Mouse (Mus musculus) hindbrain, embryonic 16.5 days (tissue): Measurements from ENCODE around the gene Sirpa. TPM values are rescaled to one million over a fixed set of nuclear protein-coding genes. Genes with fewer than 3 reads are reported as not detected.
A peak's percentile ranks its signal among the peaks of the same experiment; 100 is the strongest.

Experiments used
- ATAC-seq: fragments of 200-750 bp; cut with Nextera tagmentation; 2 replicates; pipeline ENCODE4 v1.8.0; 2017; ENCODE audit warnings: moderate TSS enrichment, moderate library complexity
- H3K27ac ChIP-seq: fragments of 300-500 bp; sonication (generic); 2 replicates; pipeline ENCODE4 v1.5.1; 2014; ENCODE audit warnings: low read depth, mild to moderate bottlenecking, control low read depth, low read length, moderate library complexity
- H3K27me3 ChIP-seq: fragments of 300-500 bp; sonication (generic); replicated peaks from 2 replicates; pipeline ENCODE4 v1.6.1; 2014; ENCODE audit warnings: low read length; ENCODE audit not compliant: control insufficient read depth, insufficient read depth
- H3K36me3 ChIP-seq: fragments of 300-500 bp; sonication (generic); 2 replicates; pipeline ENCODE4 v1.6.1; 2014; ENCODE audit warnings: mild to moderate bottlenecking, low read length, moderate library complexity, mixed read lengths; ENCODE audit not compliant: control insufficient read depth, insufficient read depth
- H3K4me1 ChIP-seq: fragments of 300-500 bp; sonication (generic); 2 replicates; pipeline ENCODE4 v1.6.1; 2014; ENCODE audit warnings: low read depth, low read length; ENCODE audit not compliant: control insufficient read depth, insufficient read depth
- H3K4me2 ChIP-seq: fragments of 300-500 bp; sonication (generic); 2 replicates; pipeline ENCODE4 v1.6.1; 2014; ENCODE audit warnings: mild to moderate bottlenecking, low read length, control low read depth, moderate library complexity
- H3K4me3 ChIP-seq: fragments of 300-500 bp; sonication (generic); 2 replicates; pipeline ENCODE4 v1.5.1; 2014; ENCODE audit warnings: mild to moderate bottlenecking, low read length, control low read depth, moderate library complexity
- H3K9ac ChIP-seq: fragments of 300-500 bp; sonication (generic); 2 replicates; pipeline ENCODE4 v1.6.1; 2014; ENCODE audit warnings: low read depth, mild to moderate bottlenecking, control low read depth, low read length, moderate library complexity
- H3K9me3 ChIP-seq: fragments of 300-500 bp; sonication (generic); 2 replicates; pipeline ENCODE4 v1.6.1; 2014; ENCODE audit warnings: mild to moderate bottlenecking, low read length, moderate library complexity; ENCODE audit not compliant: control insufficient read depth
- WGBS: fragments of 180-500 bp; shearing (Covaris S2); extraction: QIAGEN DNeasy Blood & Tissue Kit; methylation state at CpG from one replicate; pipeline ENCODE4 v1.1.7; 2014; 5-methylcytosine and 5-hydroxymethylcytosine counted together
- polyA plus RNA-seq: library from polyadenylated mRNA; unstranded; fragments of >200 nt; fragmentation: Nextera tagmentation; extraction: Ambion mirVana; gene quantifications from 2 replicates; pipeline ENCODE4 v1.2.1, GENCODE M21; 2015

The Sirpa gene
- polyA plus RNA-seq, 1 experiment from 2014 or later = 31.9 TPM

DNA sequence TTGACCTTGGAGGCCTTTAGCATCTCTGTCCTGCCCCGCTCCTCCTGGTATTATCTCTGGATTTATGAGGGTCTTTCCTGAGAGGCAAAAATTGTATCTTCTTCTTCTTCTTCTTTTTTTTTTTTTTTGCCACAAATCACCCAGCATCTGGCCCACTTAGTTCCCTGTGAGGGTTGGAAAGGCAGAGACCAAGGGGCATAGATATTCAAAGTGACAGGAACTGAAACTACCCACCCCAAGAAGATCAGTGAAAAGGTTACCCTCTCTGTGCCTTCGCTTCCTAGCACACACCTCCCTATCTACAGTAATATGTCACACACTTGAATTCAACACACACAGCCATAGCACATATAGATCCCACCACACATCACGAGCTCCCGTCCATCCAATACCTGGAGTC, 17.5 kb upstream of the Sirpa start:
- Histone ChIP-seq H3K4me3 (no peak overlapping the region), H3K27me3 (no peaks in the 10 kb centered on the region), H3K9ac (peak overlapping the region; percentile 52; the same call in 1 of the 2 replicates), H3K9me3 (no peaks in the 10 kb centered on the region), H3K4me2 (peak overlapping the region; percentile 57), H3K4me1 (peaks cover 22% of the 10 kb centered on the region), H3K36me3 (no peaks in the 10 kb centered on the region), H3K27ac (peak overlapping the region; percentile 74; the same call in 1 of the 2 replicates)
- ATAC-seq = no peak
- WGBS = 97% methylated on average over 4 of the region's 4 CpGs

DNA sequence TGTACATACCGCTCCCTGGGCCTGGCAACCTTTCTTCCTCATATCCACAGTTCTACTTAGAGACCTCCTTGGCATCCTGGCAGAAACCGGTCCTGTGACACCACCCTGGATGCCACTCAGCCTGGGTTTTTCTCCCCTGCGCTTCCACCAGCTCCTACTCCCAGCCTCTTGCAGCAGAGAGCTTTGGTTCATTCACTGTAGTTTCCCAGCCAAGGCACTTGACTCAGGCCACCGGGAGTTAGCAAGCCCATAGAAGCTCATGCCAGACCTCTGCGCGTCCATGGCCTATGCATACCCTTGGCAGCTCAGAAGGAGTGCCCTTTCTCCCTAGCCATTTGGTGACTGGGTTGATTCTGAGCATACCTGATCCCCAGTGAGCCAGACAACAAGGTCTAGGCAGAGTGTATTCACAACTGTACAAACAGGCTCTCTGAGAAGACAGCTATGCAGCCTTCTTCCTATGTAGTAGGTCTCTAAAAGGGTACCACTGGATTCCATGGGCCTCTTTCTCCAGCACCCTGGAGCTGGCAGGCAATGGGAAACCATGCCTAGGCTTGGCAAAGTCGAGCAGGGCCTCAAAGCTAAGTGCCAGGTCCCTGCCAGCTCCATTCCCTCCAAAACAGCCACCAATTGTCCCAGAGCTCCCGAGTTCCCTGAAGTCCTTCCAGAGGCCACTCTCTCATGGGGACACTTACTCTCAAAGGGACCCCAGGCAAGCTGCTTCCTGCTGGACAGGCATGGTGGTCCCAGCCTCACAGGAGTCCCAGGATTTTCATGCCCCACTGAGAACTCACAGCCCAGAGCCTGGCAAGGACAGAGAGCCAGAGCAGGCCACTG, 15.8 kb upstream of the Sirpa start:
- peak; percentile 69 for ATAC-seq
- 74% methylated on average over 8 of the region's 8 CpGs for WGBS
- Histone ChIP-seq H3K36me3 (no peaks in the 10 kb centered on the region), H3K9ac (no peak overlapping the region), H3K4me2 (no peak overlapping the region), H3K4me3 (no peak overlapping the region), H3K27me3 (no peaks in the 10 kb centered on the region), H3K9me3 (no peaks in the 10 kb centered on the region), H3K4me1 (peaks cover 22% of the 10 kb centered on the region), H3K27ac (peak overlapping the region; percentile 24; the same call in 1 of the 2 replicates)

DNA sequence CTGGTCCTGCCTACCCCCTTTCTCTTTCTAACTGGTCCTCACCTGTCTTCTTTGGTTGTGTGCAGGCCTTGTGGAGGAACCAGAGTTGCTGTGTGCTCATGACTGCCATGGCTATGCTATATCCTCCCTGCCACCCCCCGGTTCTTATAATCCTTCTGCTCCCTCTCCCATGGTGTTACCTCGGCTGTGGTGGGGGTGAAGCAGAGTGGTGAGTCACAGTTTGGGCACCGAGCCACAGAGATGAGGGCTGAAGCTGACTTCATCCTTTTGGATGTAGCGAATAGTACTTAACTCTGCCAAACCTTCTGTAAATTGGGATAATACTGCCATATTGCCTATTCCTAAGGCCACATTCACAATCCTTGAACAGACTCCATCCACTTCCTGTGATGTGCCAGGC, 12.0 kb upstream of the Sirpa start:
- 89% methylated on average over 4 of the region's 4 CpGs for WGBS

DNA sequence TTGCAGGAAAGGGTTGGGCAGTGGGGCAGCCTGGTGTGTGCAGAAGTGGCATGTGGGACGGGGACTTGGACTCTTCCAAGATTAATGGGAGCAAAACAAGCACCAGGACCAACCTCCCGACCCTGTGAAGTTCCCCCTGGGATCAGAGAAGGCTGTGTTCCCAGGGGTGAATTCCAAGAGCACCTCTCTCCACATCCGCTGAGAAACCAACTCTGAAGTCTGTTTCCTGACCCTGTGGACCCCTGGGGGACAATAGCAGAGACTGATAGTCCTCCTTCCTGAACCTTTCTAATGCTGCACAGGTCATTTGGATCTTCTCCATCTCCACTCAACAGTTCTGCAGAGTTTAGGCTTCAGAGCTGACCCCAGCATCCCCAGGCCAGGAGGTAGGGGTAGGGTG, 10.8 kb upstream of the Sirpa start:
- Histone ChIP-seq H3K4me2 (no peak overlapping the region), H3K9me3 (no peaks in the 10 kb centered on the region), H3K4me3 (no peak overlapping the region), H3K27me3 (no peaks in the 10 kb centered on the region), H3K27ac (no peak overlapping the region), H3K36me3 (no peaks in the 10 kb centered on the region), H3K9ac (no peak overlapping the region), H3K4me1 (no peaks in the 10 kb centered on the region)
- WGBS = 52% methylated on average over 3 of the region's 3 CpGs
- ATAC-seq = no peak

More for the DNA sequence above, 12.0 kb upstream of the Sirpa start:
- Histone ChIP-seq H3K27ac (no peak overlapping the region), H3K4me3 (no peak overlapping the region), H3K27me3 (no peaks in the 10 kb centered on the region), H3K36me3 (no peaks in the 10 kb centered on the region), H3K4me2 (no peak overlapping the region), H3K9me3 (no peaks in the 10 kb centered on the region), H3K9ac (no peak overlapping the region), H3K4me1 (no peaks in the 10 kb centered on the region)
- ATAC-seq = no peak

DNA sequence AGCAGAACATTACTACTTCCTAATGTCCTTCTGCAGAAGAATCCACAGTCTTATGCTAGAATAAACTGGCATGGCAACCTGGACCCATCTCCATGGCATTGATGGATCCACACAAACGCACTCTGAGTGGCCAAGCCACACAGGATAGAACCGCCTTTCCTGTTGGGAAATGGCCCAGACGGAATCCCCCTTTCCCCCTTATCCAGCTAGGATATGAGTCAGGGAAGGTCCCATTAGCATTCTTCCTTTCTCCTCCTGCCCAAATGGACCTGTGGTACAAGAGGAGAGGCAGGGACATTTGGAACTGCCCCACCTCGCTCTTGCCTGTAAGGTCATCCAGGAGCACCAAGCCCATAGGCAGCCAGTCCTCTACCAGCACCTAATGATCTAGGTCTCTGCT, 10.4 kb upstream of the Sirpa start:
- no peak overlapping the region for H3K9ac ChIP-seq
- H3K36me3 ChIP-seq = no peaks in the 10 kb centered on the region
- H3K27me3 ChIP-seq = no peaks in the 10 kb centered on the region
- WGBS = 85% methylated on average over 4 of the region's 4 CpGs
- H3K4me1 ChIP-seq = no peaks in the 10 kb centered on the region
- H3K4me3 ChIP-seq = no peak overlapping the region
- H3K27ac ChIP-seq = no peak overlapping the region
- no peak for ATAC-seq
- no peak overlapping the region for H3K4me2 ChIP-seq
- H3K9me3 ChIP-seq = no peaks in the 10 kb centered on the region

- 18% methylated on average over 1 of the region's 1 CpGs for WGBS
- no peaks in the 10 kb centered on the region for H3K36me3 ChIP-seq
- no peak for ATAC-seq
- no peak overlapping the region for H3K9ac ChIP-seq
- H3K4me2 ChIP-seq = no peak overlapping the region
- H3K4me1 ChIP-seq = peaks cover 3% of the 10 kb centered on the region
- no peak overlapping the region for H3K27ac ChIP-seq
- no peaks in the 10 kb centered on the region for H3K27me3 ChIP-seq
- H3K9me3 ChIP-seq = no peaks in the 10 kb centered on the region
- no peak overlapping the region for H3K4me3 ChIP-seq
These were observed 7.7 kb upstream of the Sirpa start for GRCm38 (mm10) chr2:129584905-129585304.

GRCm38 (mm10) chr2:129585904-129586514, 6.6 kb upstream of the Sirpa start:
- no peaks in the 10 kb centered on the region for H3K36me3 ChIP-seq
- 75% methylated on average over 11 of the region's 11 CpGs for WGBS
- H3K9me3 ChIP-seq = no peaks in the 10 kb centered on the region
- H3K9ac ChIP-seq = no peak overlapping the region
- no peaks in the 10 kb centered on the region for H3K27me3 ChIP-seq
- no peak overlapping the region for H3K4me2 ChIP-seq
- no peak overlapping the region for H3K27ac ChIP-seq
- no peak overlapping the region for H3K4me3 ChIP-seq
- no peak for ATAC-seq
- peaks cover 3% of the 10 kb centered on the region for H3K4me1 ChIP-seq

DNA sequence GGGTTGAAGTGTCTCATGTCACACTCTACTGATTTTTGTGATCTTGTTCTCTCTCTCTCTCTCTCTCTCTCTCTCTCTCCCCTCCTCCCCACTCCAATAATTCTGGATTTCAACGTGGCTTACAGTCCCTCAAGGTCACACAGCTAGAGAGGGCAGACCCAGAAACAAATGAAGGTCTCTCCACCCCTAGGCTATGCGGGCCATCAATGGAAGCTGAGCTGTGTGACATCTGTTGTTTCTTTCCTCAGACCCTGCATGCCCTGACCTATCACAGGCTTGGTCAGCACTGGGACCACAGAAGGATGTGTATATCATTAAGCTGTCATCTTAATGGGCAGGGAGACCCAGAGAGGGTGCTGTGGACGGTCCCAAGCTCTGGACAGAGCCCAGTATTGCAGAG, 5.4 kb upstream of the Sirpa start:
- Histone ChIP-seq H3K27me3 (no peaks in the 10 kb centered on the region), H3K27ac (no peak overlapping the region), H3K36me3 (no peaks in the 10 kb centered on the region), H3K4me1 (peaks cover 8% of the 10 kb centered on the region), H3K4me3 (no peak overlapping the region), H3K4me2 (no peak overlapping the region), H3K9ac (no peak overlapping the region), H3K9me3 (no peaks in the 10 kb centered on the region)
- ATAC-seq = no peak
- WGBS = 47% methylated on average over 3 of the region's 3 CpGs

DNA sequence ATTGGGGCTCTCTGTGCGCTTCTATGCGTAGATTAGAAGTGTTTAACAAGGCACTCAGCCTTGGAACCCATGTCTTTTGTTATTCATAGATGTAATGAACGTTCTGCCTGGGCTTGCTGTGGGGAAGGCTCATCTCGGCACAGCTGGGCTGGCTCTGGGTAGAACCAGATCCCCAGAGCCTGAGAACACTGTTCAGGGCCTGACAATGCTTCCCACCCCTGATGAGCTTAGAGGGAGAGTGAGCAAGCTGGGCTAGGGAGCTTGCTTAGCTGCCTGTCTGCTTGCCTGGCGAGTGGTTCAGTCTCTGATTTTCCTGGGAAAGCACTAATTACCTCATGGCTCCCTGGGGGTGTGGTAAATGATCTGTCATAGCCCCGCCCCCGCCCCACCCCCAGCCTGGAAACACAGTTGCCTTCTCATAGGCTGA, 4.8 kb upstream of the Sirpa start:
- Histone ChIP-seq H3K9me3 (no peaks in the 10 kb centered on the region), H3K4me1 (peaks cover 12% of the 10 kb centered on the region), H3K4me3 (no peak overlapping the region), H3K36me3 (no peaks in the 10 kb centered on the region), H3K9ac (no peak overlapping the region), H3K27me3 (no peaks in the 10 kb centered on the region), H3K27ac (no peak overlapping the region), H3K4me2 (no peak overlapping the region)
- 16% methylated on average over 7 of the region's 7 CpGs for whole genome bisulfite sequencing
- ATAC-seq = no peak
